Mouse (Mus musculus) lung, adult 18-20 months (tissue): ENCODE data around the gene Rab11b.
A peak's percentile ranks its signal among the peaks of the same experiment; 100 is the strongest.

Experiments used
- DNase-seq, 2 experiments: peaks; one replicate each; pipeline ENCODE4 v3.0.0; 2022; ENCODE audit warnings: mixed read lengths in 2 of 2

Rab11b gene

GRCm38 (mm10) chr17:33760255-33761165 lies at the start of gene Rab11b:
Rab11b (minus strand) TSS chr17:33760530.
- DNase-seq = peak; percentile 100

- DNase-seq = no peak
These were observed 47.9 kb upstream of the Rab11b start for GRCm38 (mm10) chr17:33808192-33808591.

GRCm38 (mm10) chr17:33807181-33807888 lies 47.0 kb upstream of the Rab11b start:
- no peak for DNase-seq

GRCm38 (mm10) chr17:33804745-33805144 lies 44.4 kb upstream of the Rab11b start:
- DNase-seq = peak; percentile 67 to 73

GRCm38 (mm10) chr17:33804205-33804604 lies 43.9 kb upstream of the Rab11b start:
- peak; percentile 53 to 65 for DNase-seq

- DNase-seq = no peak
These were observed 41.9 kb upstream of the Rab11b start for GRCm38 (mm10) chr17:33802221-33802620.

GRCm38 (mm10) chr17:33799277-33799676 lies 38.9 kb upstream of the Rab11b start:
- no peak for DNase-seq

GRCm38 (mm10) chr17:33798306-33798705 lies 38.0 kb upstream of the Rab11b start:
- no peak for DNase-seq

- DNase-seq = no peak
These were observed 28.4 kb upstream of the Rab11b start for GRCm38 (mm10) chr17:33788732-33789131.

- DNase-seq = no peak
These were observed 26.0 kb upstream of the Rab11b start for GRCm38 (mm10) chr17:33786375-33786774.

- peak in 1 of 2 experiments; percentile 15 for DNase-seq
These were observed 24.6 kb upstream of the Rab11b start for GRCm38 (mm10) chr17:33784939-33785338.

- peak; percentile 88 to 91 for DNase-seq
These were observed 23.1 kb upstream of the Rab11b start for GRCm38 (mm10) chr17:33783408-33783807.

- DNase-seq = no peak
These were observed 21.7 kb upstream of the Rab11b start for GRCm38 (mm10) chr17:33782067-33782466.

GRCm38 (mm10) chr17:33781124-33781977 lies 21.0 kb upstream of the Rab11b start, which contains the start of gene Angptl4:
Angptl4 (minus strand) TSS chr17:33781830.
- DNase-seq = peak; percentile 84 to 85

GRCm38 (mm10) chr17:33780431-33780830 lies 20.1 kb upstream of the Rab11b start:
- peak; percentile 62 to 67 for DNase-seq

- DNase-seq = no peak
These were observed 19.6 kb upstream of the Rab11b start for GRCm38 (mm10) chr17:33779967-33780295.

- DNase-seq = peak; percentile 94 to 96
These were observed 19.1 kb upstream of the Rab11b start for GRCm38 (mm10) chr17:33779271-33779966.

GRCm38 (mm10) chr17:33775287-33775686 lies 15.0 kb upstream of the Rab11b start:
- no peak for DNase-seq

GRCm38 (mm10) chr17:33774573-33775155 lies 14.3 kb upstream of the Rab11b start:
- no peak for DNase-seq

- DNase-seq = no peak
These were observed 13.7 kb upstream of the Rab11b start for GRCm38 (mm10) chr17:33773871-33774572.

- no peak for DNase-seq
These were observed 13.1 kb upstream of the Rab11b start for GRCm38 (mm10) chr17:33773426-33773825.
